Mouse (Mus musculus) thymus, postnatal 10 days (tissue): ENCODE measurements around the gene Tmprss4.

Experiments used
- DNase-seq, 2 experiments: peaks; one replicate each; pipeline ENCODE4 v3.0.0; 2021; ENCODE audit warnings: low spot score in 2 of 2

The Tmprss4 gene

GRCm38 (mm10) chr9:45138191-45139032 lies 65.5 kb downstream of the Tmprss4 start, which contains the start of gene Scn4b:
Scn4b (plus strand) TSS chr9:45138395.
- DNase-seq = peak; percentile 57 to 68

GRCm38 (mm10) chr9:45136442-45137169 lies 67.3 kb downstream of the Tmprss4 start:
- DNase-seq = no peak

DNA sequence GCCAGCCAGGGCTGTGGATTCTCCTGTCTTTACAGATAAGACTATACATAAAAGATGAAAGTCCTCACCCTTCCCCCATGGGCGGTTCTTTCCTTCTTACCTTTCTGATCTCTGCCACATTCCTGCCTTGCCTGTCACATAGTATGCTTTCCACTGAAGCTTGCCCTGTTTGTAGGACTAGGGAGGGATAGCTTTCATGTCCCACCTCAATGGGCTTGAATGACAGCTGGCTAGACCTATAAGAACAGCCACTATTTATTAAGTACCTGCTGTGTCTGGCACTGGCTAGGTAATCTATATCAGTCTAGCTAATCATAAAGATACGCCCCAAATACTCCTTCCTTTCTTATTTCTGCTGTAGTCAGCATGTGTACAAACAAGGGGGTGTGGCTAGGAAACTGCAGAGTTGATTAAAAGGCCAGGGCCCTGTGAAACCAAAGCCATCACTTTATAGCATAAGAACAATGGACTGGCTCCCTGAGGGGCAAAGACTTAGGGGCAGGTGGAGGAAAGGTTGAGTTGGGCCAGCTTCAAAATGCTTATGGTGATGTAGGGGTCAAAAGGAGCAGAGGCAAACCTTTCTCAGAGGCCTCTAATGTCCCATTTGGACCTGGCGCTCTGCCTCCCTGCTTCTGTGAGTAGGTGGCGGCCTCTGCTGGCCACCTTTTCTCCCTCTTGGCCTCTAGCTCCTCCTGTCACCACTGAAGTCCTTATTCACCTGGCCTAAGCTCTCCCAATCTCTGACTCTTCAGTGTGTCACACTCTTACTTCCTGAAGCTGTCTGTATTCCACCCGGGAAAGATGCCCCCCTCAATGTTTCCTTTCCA lies 70.2 kb downstream of the Tmprss4 start:
- DNase-seq = peak; percentile 54 to 77

- DNase-seq = no peak
These were observed 73.8 kb downstream of the Tmprss4 start for GRCm38 (mm10) chr9:45130119-45130518.

GRCm38 (mm10) chr9:45126941-45127340 lies 77.0 kb downstream of the Tmprss4 start:
- peak in 1 of 2 experiments; percentile 53 for DNase-seq

GRCm38 (mm10) chr9:45125211-45125610 lies 78.7 kb downstream of the Tmprss4 start:
- DNase-seq = no peak
